28 mouse cellular contexts compared by ENCODE assay signal in genomic region chr5:122825099-122825498, GRCm38 (mm10). TPM values are rescaled to one million over a fixed set of nuclear protein-coding genes. Genes with fewer than 3 reads are reported as not detected.
A peak's percentile ranks its signal among the peaks of the same experiment; 100 is the strongest.
DNase-seq lines count a peak whose midpoint lies in the region; ATAC-seq and TF ChIP-seq lines count a peak whose summit lies in the region.
"Had no signal": no experiment of that assay in that cellular context is flagged by ENCODE, and none has a peak within 500 bp of the region (broad histone marks: within the 10 kb centered on the region; RNA-seq: fewer than 3 reads in every experiment).

No protein-coding gene starts in this region.

- H3K36me3 ChIP-seq in E14TG2a.4 (ENCODE audit: insufficient read depth, low read length): peaks cover 1% of the 10 kb centered on the region; the same call in 1 of the 2 replicates
- H3K36me3 ChIP-seq in hindbrain, embryonic 14.5 days (replicated peaks; ENCODE audit: control insufficient read depth, insufficient read depth): no peaks in the 10 kb centered on the region
- no peaks in the 10 kb centered on the region for H3K36me3 ChIP-seq in intestine, postnatal 0 days (ENCODE audit: control insufficient read depth, insufficient read depth)
- H3K36me3 ChIP-seq: embryonic facial prominence, embryonic 10.5 days; embryonic facial prominence, embryonic 13.5 days; forebrain, embryonic 12.5 days; forebrain, embryonic 15.5 days; hindbrain, embryonic 10.5 days; hindbrain, embryonic 13.5 days had no signal

- peak overlapping the region; percentile 14 for H3K4me3 ChIP-seq in E14TG2a.4 (replicated peaks; ENCODE audit: low read length)
- no peak overlapping the region for H3K4me3 ChIP-seq in hindbrain, embryonic 14.5 days (replicated peaks; ENCODE audit: low read length)
- no peak overlapping the region for H3K4me3 ChIP-seq in intestine, postnatal 0 days (ENCODE audit: low read depth, low read length)
- H3K4me3 ChIP-seq: embryonic facial prominence, embryonic 10.5 days; embryonic facial prominence, embryonic 13.5 days; erythroblast, embryonic 14.5 days; forebrain, embryonic 12.5 days; forebrain, embryonic 15.5 days; hindbrain, embryonic 10.5 days; hindbrain, embryonic 13.5 days had no signal

- no peak for ATAC-seq in hindbrain, embryonic 14.5 days (ENCODE audit: low FRiP score)
- no peak for ATAC-seq in intestine, postnatal 0 days
- ATAC-seq: activated CD4-positive, CD25-positive, alpha-beta regulatory T cell, adult 4 months; CD4-positive, CD25-positive, alpha-beta regulatory T cell, adult 4 months; forebrain, embryonic 15.5 days; hindbrain, postnatal 0 days; inflammation-experienced regulatory T-cells, adult 6 months; intestine, embryonic 16.5 days had no signal

- peak; percentile 67 for DNase-seq in testis, postnatal 14 days (ENCODE audit: low spot score)
- DNase-seq in testis, postnatal 10 days (ENCODE audit: low spot score): no peak
- DNase-seq in R1 (ENCODE audit: low read depth, low spot score): peak; percentile 95
- no peak for DNase-seq in lung, adult 18-20 months
- no peak for DNase-seq in hindbrain, embryonic 14.5 days (ENCODE audit: low spot score)
- DNase-seq: adrenal gland, adult 8-10 months; adrenal gland, postnatal 25 days; cerebellum, adult 11-12 months; cerebellum, adult 8-10 months; cerebellum, postnatal 10 days; cerebellum, postnatal 36 days; embryo, embryonic 11 days; gastrocnemius, postnatal 25 days had no signal

- peaks cover 42% of the 10 kb centered on the region for H3K4me1 ChIP-seq in E14TG2a.4 (replicated peaks; ENCODE audit: low read depth, low read length)
- peaks cover 2% of the 10 kb centered on the region for H3K4me1 ChIP-seq in hindbrain, embryonic 14.5 days (replicated peaks; ENCODE audit: control insufficient read depth, insufficient read depth, low read length)
- no peaks in the 10 kb centered on the region for H3K4me1 ChIP-seq in intestine, postnatal 0 days (replicated peaks; ENCODE audit: control insufficient read depth, insufficient read depth, low read length)

- WGBS in hindbrain, embryonic 14.5 days: 85% methylated on average over 8 of the region's 8 CpGs
- WGBS in intestine, postnatal 0 days: 84% methylated on average over 8 of the region's 8 CpGs

- no peak overlapping the region for H3K4me2 ChIP-seq in hindbrain, embryonic 14.5 days (replicated peaks)
- no peak overlapping the region for H3K4me2 ChIP-seq in intestine, postnatal 0 days (replicated peaks; ENCODE audit: low read depth)
- H3K4me2 ChIP-seq: embryonic facial prominence, embryonic 13.5 days; forebrain, embryonic 12.5 days; forebrain, embryonic 15.5 days; heart, embryonic 11.5 days; hindbrain, embryonic 13.5 days had no signal

- no peak for TF ChIP-seq CTCF in E14TG2a.4 (conservative IDR thresholded peaks at IDR 0.05; ENCODE audit: low read length)
- no peak for TF ChIP-seq CTCF in intestine, postnatal 0 days (IDR thresholded peaks at IDR 0.05; ENCODE audit: low read depth)

- H3K9ac ChIP-seq in hindbrain, embryonic 14.5 days: no peak overlapping the region
- H3K9ac ChIP-seq in intestine, postnatal 0 days (ENCODE audit: low read depth, low read length): no peak overlapping the region
- H3K9ac ChIP-seq: embryonic facial prominence, embryonic 13.5 days; forebrain, embryonic 12.5 days; forebrain, embryonic 15.5 days; hindbrain, embryonic 13.5 days had no signal

- H3K27ac ChIP-seq in hindbrain, embryonic 14.5 days: no peak overlapping the region
- no peak overlapping the region for H3K27ac ChIP-seq in intestine, postnatal 0 days (ENCODE audit: low read depth, low read length)
- H3K27ac ChIP-seq: embryonic facial prominence, embryonic 10.5 days; embryonic facial prominence, embryonic 13.5 days; forebrain, embryonic 12.5 days; forebrain, embryonic 15.5 days; hindbrain, embryonic 10.5 days; hindbrain, embryonic 13.5 days; hindbrain, postnatal 0 days had no signal

- no peaks in the 10 kb centered on the region for H3K27me3 ChIP-seq in E14TG2a.4 (ENCODE audit: insufficient read depth, low read length)
- H3K27me3 ChIP-seq in hindbrain, embryonic 14.5 days (ENCODE audit: control insufficient read depth, insufficient read depth, low read length): no peaks in the 10 kb centered on the region
- H3K27me3 ChIP-seq in intestine, postnatal 0 days (replicated peaks; ENCODE audit: control insufficient read depth, insufficient read depth, low read length): no peaks in the 10 kb centered on the region
- H3K27me3 ChIP-seq: embryonic facial prominence, embryonic 13.5 days; forebrain, embryonic 12.5 days; forebrain, embryonic 15.5 days; hindbrain, embryonic 13.5 days had no signal

- no peaks in the 10 kb centered on the region for H3K9me3 ChIP-seq in E14TG2a.4 (ENCODE audit: low read length)
- H3K9me3 ChIP-seq in hindbrain, embryonic 14.5 days (ENCODE audit: control insufficient read depth, low read length): no peaks in the 10 kb centered on the region
- H3K9me3 ChIP-seq in intestine, postnatal 0 days (ENCODE audit: control insufficient read depth): no peaks in the 10 kb centered on the region
- H3K9me3 ChIP-seq: embryonic facial prominence, embryonic 10.5 days; embryonic facial prominence, embryonic 13.5 days; forebrain, embryonic 12.5 days; forebrain, embryonic 15.5 days; hindbrain, embryonic 10.5 days; hindbrain, embryonic 13.5 days had no signal

RNA-seq across cellular contexts. Expression of gene Anapc5, which starts 4.0 kb away (rescaled TPM):
- 487 and 525 TPM in 2 replicates for polyA plus RNA-seq in hindbrain, embryonic 14.5 days (2014; fragmentation: Nextera tagmentation; extraction: Ambion mirVana)
- 134 and 145 TPM in 2 replicates for polyA plus RNA-seq in intestine, postnatal 0 days (2015; fragmentation: Nextera tagmentation; extraction: Ambion mirVana)

RNA-seq across cellular contexts. Expression of gene Rnf34, which starts 24.7 kb away (rescaled TPM):
- polyA plus RNA-seq in hindbrain, embryonic 14.5 days (2014; fragmentation: Nextera tagmentation; extraction: Ambion mirVana): 46.2 and 54.8 TPM in 2 replicates
- 18.3 and 21.0 TPM in 2 replicates for polyA plus RNA-seq in intestine, postnatal 0 days (2015; fragmentation: Nextera tagmentation; extraction: Ambion mirVana)

RNA-seq across cellular contexts. Expression of gene Camkk2, which starts 45.9 kb away (rescaled TPM):
- polyA plus RNA-seq in hindbrain, embryonic 14.5 days (2014; fragmentation: Nextera tagmentation; extraction: Ambion mirVana): 57.2 and 59.2 TPM in 2 replicates
- polyA plus RNA-seq in intestine, postnatal 0 days (2015; fragmentation: Nextera tagmentation; extraction: Ambion mirVana): 11.0 and 13.4 TPM in 2 replicates

Comparison
In these comparisons a context has a peak if more than half of its experiments do, and no peak if none do; other contexts are left out.
1. DNase-seq: peak in testis, postnatal 14 days (single experiment) and R1 (single experiment); none in testis, postnatal 10 days (single experiment), lung, adult 18-20 months (0 of 2) and hindbrain, embryonic 14.5 days (single experiment).